Mouse (Mus musculus) kidney, adult 2 months (tissue): Measurements from ENCODE around the gene Cd320. TPM values are rescaled to one million over a fixed set of nuclear protein-coding genes. Genes with fewer than 3 reads are reported as not detected.

ENCODE experiments used
- DNase-seq: peaks from one replicate; pipeline ENCODE4 v3.0.0; 2021
- H3K27ac ChIP-seq: fragments of 200-500 bp; 2 replicates; pipeline ENCODE4 v1.5.1; 2012; ENCODE audit warnings: low read depth, low read length, control low read depth, inconsistent platforms; ENCODE audit not compliant: insufficient read depth
- H3K27me3 ChIP-seq: fragments of 200-500 bp; replicated peaks from 2 replicates; pipeline ENCODE4 v1.6.1; 2012; ENCODE audit warnings: mild to moderate bottlenecking, moderate library complexity, low read length, inconsistent platforms; ENCODE audit not compliant: control insufficient read depth, insufficient read depth
- H3K36me3 ChIP-seq: fragments of 200-500 bp; 2 replicates; pipeline ENCODE4 v1.6.1; 2012; ENCODE audit warnings: mild to moderate bottlenecking, moderate library complexity, low read length, inconsistent platforms; ENCODE audit not compliant: control insufficient read depth, insufficient read depth
- H3K4me1 ChIP-seq: fragments of 200-500 bp; 2 replicates; pipeline ENCODE4 v1.6.1; 2011; ENCODE audit warnings: low read length; ENCODE audit not compliant: control insufficient read depth, insufficient read depth
- H3K4me3 ChIP-seq: fragments of 200-500 bp; 2 replicates; pipeline ENCODE4 v1.5.1; 2011; ENCODE audit warnings: mild to moderate bottlenecking, low read depth, low read length, control low read depth; ENCODE audit not compliant: insufficient read depth
- CTCF ChIP-seq: fragments of 200-500 bp; conservative IDR thresholded peaks from 2 replicates; pipeline ENCODE4 v1.5.1; 2011; ENCODE audit warnings: low read depth, mild to moderate bottlenecking, control low read depth, low read length, moderate library complexity, mixed read lengths; ENCODE audit not compliant: insufficient read depth, insufficient read length
- POLR2A ChIP-seq: fragments of 200-500 bp; IDR thresholded peaks from one replicate; pipeline ENCODE4 v1.6.1; 2011; ENCODE audit warnings: low read depth, low read length, control low read depth
- WGBS: fragments of 180-500 bp; shearing (Covaris S2); methylation state at CpG from one replicate; pipeline ENCODE4 v1.1.7; 2018; 5-methylcytosine and 5-hydroxymethylcytosine counted together
- polyA plus RNA-seq: library from polyadenylated mRNA; depleted of rRNA; stranded (reverse); fragments of >200 nt; gene quantifications from 2 replicates; pipeline ENCODE4 v1.2.3, GENCODE M21; 2012; rRNA removed

Cd320 gene
- 71.3 and 87.8 TPM in 2 replicates for polyA plus RNA-seq

DNA sequence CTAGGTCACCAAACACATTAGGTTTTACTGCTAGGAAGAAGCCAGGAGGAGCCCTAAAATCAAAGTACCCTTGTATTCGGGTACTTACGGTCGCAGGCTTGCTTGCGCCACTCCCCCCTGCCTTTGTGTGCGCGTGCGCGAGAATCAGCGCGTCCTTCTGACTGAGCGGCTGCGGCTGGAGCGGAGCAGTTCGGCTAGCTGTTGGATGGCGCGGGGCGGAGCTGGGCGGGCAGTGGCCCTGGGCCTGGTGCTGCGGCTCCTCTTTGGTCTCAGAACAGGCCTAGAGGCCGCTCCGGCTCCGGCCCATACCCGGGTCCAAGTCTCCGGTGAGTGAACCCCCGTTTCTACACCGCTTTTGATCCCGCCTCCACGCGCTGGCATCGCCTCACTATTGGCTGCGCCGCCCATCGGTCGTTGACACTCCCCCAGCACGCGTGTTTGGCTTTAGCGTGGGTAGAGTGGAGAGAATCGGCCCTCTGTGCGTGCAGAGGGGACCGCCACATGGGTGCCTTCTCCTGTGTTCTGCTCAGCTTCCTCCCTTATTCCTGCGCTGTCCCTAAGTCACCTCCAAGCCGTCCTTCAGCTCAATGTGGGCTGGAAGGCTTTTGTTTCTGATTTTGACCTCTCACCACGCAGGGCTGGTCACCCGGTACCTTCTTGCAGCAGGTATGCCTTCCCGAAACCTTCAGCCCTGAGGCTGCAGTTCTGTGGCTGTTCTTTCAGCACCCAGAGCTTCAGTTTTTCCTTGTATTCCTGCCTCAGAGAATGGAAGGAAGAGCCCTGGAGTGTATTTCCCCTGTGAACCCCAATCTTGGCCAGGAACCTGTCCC lies at the start of gene Cd320:
Gene Cd320, plus strand, starts transcription at position 126 of the 830 bp plus-strand sequence.
- H3K4me1 ChIP-seq: peaks cover 6% of the 10 kb centered on the region; the same call in 1 of the 2 replicates
- peak within 1 kb of the TSS; percentile 79 for H3K4me3 ChIP-seq
- WGBS: under 1% methylated on average over 45 of the region's 45 CpGs
- H3K36me3 ChIP-seq: no peaks in the 10 kb centered on the region
- no peaks in the 10 kb centered on the region for H3K27me3 ChIP-seq
- DNase-seq: peak; percentile 96
- TF ChIP-seq POLR2A: peak; percentile 15
- TF ChIP-seq CTCF: no peak
- H3K27ac ChIP-seq: peak within 1 kb of the TSS; percentile 27

DNA sequence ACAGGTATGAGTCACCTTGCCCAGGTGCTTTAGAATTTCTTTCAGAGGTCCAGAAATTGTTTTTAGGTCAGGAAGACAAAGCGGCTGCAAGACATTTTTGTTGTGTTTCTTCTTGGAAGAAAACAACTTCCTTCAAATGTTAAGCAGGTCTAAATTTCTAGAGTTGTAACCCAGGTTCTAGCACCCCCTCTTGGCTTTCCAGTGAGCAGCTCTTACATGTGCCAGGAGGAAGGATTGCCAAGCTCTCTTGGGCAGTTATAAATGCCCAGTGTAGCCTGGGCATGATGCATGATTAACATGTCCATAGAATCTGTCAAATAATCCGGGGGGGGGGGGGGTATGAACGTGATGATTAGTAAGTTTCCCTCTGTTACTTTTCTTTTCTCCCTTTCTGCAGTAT lies 44.6 kb upstream of the Cd320 start:
- no peaks in the 10 kb centered on the region for H3K27me3 ChIP-seq
- no peak overlapping the region for H3K27ac ChIP-seq
- H3K4me3 ChIP-seq: no peak overlapping the region
- no peaks in the 10 kb centered on the region for H3K4me1 ChIP-seq
- TF ChIP-seq CTCF (peak; percentile 60), POLR2A (no peak)
- H3K36me3 ChIP-seq: no peaks in the 10 kb centered on the region
- 28% methylated on average over 3 of the region's 3 CpGs for WGBS
- DNase-seq: peak; percentile 73

- Histone ChIP-seq H3K27ac (no peak overlapping the region), H3K4me3 (no peak overlapping the region), H3K27me3 (no peaks in the 10 kb centered on the region), H3K36me3 (no peaks in the 10 kb centered on the region), H3K4me1 (no peaks in the 10 kb centered on the region)
- 53% methylated on average over 1 of the region's 1 CpGs for WGBS
- no peak for DNase-seq
- TF ChIP-seq CTCF (no peak), POLR2A (no peak)
Observed at GRCm38 (mm10) chr17:33799277-33799676, 43.6 kb upstream of the Cd320 start.

DNA sequence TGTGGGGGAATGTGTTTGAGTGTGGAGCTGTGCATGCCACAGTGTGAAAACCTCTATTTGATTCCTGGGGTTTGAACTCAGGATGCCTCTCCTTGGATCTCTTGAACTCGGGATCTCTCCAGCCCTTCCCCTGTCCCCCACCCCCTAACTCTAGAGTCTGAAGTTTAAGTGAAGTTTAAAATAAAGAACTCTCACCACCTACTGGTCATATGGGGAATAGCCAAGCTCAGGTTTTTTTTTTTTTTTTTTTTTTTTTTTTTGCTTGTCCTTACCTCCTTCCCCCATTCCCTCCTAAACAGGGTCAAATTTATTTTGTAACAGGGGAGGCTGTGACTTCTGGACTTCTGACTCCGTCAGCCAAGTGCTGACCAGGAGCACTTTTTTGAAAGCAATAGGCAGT lies 40.7 kb upstream of the Cd320 start:
- no peaks in the 10 kb centered on the region for H3K27me3 ChIP-seq
- H3K27ac ChIP-seq: no peak overlapping the region
- no peaks in the 10 kb centered on the region for H3K4me1 ChIP-seq
- WGBS: 0% methylated on average over 2 of the region's 2 CpGs
- H3K36me3 ChIP-seq: no peaks in the 10 kb centered on the region
- TF ChIP-seq POLR2A (no peak), CTCF (0 out of 2 replicates have a peak, but pooled peaks have one; percentile 16)
- no peak overlapping the region for H3K4me3 ChIP-seq
- no peak for DNase-seq

DNA sequence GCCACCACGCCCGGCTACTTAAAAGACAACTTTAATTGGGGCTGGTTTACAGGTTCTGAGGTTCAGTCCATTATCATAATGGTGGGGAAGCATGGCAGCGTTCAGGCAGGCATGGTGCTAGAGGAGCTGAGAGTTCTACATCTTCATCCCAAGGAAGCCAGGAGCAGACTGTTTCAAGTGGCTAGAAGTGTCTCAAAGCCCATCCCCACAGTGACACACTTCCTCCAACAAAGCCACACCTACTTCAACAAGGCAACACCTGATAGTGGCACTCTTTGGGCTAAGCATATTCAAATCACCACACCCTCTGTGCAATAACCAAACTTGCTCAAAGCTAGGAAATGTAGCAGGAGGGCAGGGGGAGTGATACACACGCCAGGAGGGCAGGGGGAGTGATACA lies 38.7 kb upstream of the Cd320 start:
- no peaks in the 10 kb centered on the region for H3K27me3 ChIP-seq
- no peak overlapping the region for H3K4me3 ChIP-seq
- no peaks in the 10 kb centered on the region for H3K4me1 ChIP-seq
- 67% methylated on average over 4 of the region's 4 CpGs for WGBS
- DNase-seq: no peak
- H3K27ac ChIP-seq: no peak overlapping the region
- TF ChIP-seq CTCF: no peak
- TF ChIP-seq POLR2A: no peak
- no peaks in the 10 kb centered on the region for H3K36me3 ChIP-seq

DNA sequence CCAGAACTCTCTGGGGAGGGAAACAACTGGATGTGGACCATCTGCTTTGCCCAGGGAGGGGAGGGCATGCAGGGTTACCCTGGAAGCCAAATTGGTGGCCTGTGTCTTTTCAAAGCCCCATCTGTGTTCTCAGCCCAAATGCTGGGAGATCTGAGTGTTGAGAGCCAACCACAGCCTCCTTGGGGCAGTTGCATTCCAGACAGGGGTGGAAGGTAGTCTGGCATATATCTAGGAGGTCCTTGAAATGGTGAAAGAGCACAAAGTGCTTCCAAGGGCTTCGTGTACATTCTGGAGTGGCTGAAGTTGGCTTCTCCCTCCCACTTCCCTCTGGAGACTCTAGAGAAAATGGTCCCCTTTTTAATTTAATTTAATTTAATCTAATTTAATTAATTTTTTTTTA lies 38.1 kb upstream of the Cd320 start:
- Histone ChIP-seq H3K4me1 (no peaks in the 10 kb centered on the region), H3K27me3 (no peaks in the 10 kb centered on the region), H3K27ac (no peak overlapping the region), H3K4me3 (no peak overlapping the region), H3K36me3 (no peaks in the 10 kb centered on the region)
- no peak for TF ChIP-seq CTCF
- TF ChIP-seq POLR2A: no peak
- 53% methylated on average over 1 of the region's 1 CpGs for WGBS
- no peak for DNase-seq

DNA sequence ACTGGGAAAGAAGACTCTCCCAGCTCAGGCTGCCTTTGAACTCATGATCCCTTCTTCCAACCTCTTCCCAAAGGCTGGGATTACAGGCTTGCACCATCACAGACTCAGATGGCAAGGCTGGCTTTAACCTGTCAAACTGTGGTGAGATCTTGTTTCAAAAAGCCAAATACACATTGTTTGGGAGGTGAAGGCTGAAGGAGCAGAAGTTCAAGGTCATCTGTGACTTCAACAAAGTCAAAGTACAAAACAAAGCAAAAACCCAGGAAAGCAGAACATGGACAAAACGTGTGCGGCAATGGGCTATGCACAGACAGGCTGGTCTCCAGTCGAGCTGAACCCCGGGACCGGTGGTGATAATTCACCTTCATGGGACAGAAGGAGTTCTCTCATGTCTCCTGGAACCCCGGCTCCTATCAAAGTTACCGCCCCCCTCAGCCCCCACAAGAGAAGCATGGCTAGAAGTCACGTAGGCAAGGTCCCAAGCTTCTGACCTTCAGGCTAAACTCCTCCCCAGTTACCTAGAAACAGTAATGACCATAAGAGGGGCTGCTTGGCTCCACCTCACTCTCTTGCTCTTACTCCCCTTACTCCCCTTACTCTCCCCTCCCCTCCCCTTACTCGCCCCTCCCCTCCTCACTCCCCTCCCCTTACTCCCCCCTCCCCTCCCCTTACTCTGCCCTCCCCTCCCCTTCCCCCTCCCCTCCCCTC lies 35.6 kb upstream of the Cd320 start:
- H3K27me3 ChIP-seq: no peaks in the 10 kb centered on the region
- no peaks in the 10 kb centered on the region for H3K36me3 ChIP-seq
- no peaks in the 10 kb centered on the region; the same call in 1 of the 2 replicates for H3K4me1 ChIP-seq
- no peak overlapping the region for H3K27ac ChIP-seq
- no peak overlapping the region for H3K4me3 ChIP-seq
- no peak for DNase-seq
- TF ChIP-seq POLR2A (no peak), CTCF (no peak)
- WGBS: 32% methylated on average over 8 of the region's 9 CpGs
